Mouse (Mus musculus) kidney, postnatal 25 days (tissue): Measurements from ENCODE around the gene Zbtb18.
"Not testable (repeated sequence)": the region's sequence is repeated elsewhere in the genome, so short reads cannot be mapped to it uniquely, and the experiment has no call there.

Experiments
- DNase-seq, 2 experiments: peaks; one replicate each; pipeline ENCODE4 v3.0.0; 2021; ENCODE audit warnings: mixed read lengths in 2 of 2

The Zbtb18 gene

DNA sequence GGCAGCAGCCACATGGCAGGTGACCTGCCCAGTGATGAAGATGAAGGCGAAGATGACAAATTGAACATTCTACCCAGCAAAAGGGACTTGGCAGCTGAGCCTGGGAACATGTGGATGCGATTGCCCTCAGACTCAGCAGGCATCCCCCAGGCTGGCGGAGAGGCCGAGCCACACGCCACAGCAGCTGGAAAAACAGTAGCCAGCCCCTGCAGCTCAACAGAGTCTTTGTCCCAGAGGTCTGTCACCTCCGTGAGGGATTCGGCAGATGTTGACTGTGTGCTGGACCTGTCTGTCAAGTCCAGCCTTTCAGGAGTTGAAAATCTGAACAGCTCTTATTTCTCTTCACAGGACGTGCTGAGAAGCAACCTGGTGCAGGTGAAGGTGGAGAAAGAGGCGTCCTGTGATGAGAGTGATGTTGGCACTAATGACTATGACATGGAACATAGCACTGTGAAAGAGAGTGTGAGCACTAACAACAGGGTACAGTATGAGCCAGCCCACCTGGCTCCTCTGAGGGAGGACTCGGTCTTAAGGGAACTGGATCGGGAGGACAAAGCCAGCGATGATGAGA lies 5.5 kb downstream of the Zbtb18 start:
- DNase-seq, result no peak

DNA sequence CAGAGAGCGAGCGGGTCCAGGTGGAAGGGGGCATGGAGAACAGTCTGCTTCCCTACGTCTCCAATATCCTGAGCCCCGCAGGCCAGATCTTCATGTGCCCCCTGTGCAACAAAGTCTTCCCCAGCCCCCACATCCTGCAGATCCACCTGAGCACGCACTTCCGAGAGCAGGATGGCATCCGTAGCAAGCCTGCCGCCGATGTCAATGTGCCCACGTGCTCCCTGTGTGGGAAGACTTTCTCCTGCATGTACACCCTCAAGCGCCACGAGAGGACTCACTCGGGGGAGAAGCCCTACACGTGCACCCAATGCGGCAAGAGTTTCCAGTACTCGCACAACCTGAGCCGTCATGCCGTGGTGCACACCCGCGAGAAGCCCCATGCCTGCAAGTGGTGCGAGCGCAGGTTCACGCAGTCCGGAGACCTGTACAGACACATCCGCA lies 6.0 kb downstream of the Zbtb18 start:
- no peak for DNase-seq

DNA sequence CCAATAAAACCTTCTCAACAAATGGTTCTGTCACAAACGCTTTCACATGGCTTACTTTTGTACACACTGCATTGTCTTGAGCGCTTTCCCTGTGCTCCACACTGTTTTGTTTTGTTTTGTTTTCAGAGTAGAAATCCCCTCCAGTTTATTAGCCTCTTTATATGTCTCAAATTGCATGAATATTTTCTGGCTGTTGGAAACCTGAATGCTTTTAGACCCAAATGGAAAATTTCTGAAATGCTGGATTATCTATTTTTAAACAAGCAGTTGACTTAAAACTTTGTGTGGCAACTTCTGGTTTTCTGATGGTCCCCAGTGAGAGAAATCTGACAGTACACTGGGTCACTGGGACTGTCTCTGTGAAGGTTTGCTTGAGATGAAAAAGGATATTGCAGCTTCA lies 6.8 kb downstream of the Zbtb18 start:
- DNase-seq, result no peak

DNA sequence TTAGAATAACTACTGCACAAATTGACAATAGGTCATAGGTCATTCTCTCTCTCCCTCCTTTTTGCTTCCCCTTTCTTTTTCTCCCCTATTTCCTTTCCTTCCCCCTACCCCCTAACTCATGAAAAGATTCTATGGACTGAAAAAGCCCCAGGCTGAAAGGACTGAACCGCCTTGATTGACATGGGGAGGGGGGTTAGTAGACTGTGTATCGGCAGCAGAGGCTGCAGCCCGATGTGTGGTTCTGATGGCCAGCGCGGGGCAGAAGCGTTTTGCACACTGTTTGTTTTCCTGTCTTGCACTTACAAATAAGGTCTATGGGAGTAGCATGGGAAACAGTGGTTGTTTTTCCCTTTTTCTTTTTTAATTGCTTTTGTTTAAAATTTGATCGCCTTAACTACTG lies 7.7 kb downstream of the Zbtb18 start:
- not testable (repeated sequence) for DNase-seq

DNA sequence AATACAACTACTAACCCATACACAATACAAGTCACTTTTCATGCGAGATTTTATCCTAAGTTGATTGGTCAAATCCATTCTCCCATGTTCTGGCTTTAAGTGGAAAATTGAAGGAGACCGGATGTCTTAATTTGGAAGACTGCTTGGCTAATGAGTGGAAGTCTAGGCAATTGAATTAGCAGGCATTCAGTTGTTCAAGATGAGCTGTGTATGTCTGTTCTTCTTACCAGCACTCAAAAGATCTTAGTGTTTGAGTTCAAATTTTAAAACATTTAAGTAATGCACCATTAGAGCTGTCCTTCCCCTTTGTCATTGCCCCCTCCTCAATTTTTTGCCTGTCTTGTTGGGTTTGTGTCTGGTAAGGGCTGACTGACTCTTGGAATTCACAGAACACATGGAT lies 8.9 kb downstream of the Zbtb18 start:
- no peak for DNase-seq

DNA sequence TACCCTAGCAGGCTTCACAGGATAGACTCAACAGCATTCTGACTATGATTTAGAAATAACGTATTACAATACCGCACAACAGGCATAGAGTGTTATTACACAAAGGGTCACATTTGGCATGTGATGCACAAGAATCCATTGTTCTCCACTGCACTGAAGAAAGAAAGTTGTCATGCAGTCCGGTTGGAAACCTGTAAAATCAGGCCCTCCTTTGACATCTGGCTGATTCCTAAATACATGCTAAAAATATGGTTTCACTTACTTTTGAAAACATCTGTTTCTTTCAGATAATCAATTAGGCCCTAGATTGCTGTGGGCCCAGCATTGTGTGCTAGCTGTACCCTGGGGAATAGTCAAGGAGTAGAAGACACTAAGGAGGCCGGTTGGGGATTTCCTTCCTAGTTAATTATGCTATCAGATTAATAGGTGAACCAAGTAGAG lies 9.9 kb downstream of the Zbtb18 start:
- DNase-seq, result no peak

DNA sequence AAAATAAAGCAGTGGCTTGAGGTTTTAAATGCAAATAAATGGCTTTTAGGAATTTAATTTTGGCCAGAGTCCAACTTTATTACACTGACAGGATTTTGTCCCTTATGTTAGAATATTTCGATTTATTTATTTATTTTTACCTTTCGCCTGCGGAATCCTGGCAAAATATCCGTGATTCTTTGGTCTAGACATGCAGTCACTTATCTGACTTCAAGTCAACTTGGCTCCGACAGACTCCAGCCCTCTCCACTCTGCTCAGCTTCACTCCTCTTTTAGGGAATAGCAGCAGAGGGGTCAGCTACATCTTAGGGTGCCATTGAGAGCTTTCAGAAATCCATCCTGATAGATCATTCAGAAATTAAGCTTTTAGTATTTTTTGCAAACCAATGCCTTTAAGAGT lies 10.8 kb downstream of the Zbtb18 start:
- DNase-seq, result no peak

DNA sequence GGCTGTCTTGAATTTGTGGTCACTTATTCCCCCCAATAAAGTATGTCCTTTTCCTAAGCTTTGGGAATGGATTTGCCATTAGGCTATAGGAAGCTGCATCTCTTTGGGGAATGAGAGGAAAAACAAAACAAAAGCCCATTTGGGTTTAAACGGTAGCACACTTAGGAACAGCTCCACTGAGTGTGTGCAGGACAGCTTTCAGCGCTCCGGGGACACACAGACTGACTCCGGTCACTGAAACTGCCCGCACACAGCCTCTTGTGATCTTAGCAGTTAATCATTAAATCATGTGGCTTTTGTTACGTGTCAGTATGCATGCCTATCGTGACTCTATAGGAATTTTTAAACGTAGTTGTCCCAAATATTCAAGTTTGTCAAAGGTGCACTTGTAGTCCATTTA lies 11.7 kb downstream of the Zbtb18 start:
- peak; percentile 31 to 56 for DNase-seq

DNA sequence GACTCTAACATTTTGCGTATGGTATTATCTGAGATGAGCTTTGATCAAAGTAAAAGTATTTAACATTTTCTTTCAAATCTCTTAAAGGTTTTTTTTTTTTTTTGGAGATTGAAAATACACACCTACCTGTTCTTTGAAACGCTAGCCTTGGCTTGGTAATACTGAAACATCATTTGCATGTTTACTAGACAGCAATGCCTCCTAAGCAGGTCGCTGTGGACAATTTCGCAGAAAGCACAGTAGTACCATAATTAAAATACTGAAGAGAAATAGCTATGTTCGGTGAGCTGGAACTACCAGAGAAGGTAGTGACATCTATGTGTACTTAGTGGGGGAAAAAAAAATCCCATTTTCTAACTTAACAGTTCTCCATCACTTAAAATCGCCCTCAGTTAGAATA lies 12.3 kb downstream of the Zbtb18 start:
- no peak for DNase-seq

DNA sequence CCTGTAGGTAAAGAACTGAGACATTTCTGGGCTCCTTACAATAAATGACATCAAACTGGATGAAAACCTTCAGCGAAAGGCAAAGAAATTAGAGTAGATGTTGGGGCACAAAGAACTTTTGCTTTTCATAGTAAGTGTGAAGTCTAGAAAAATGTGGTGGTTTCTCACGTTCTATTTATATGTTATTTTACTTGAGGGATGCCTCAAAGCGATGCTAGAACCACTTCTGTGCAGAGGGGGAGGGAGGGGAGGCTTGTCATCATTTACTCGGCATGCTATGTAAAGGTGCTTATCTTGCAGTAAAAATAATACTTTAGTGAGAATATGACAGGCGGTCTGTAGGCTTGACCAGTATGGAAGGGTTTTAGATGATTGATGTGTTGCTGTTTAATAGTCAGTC lies 13.3 kb downstream of the Zbtb18 start:
- DNase-seq, result no peak

DNA sequence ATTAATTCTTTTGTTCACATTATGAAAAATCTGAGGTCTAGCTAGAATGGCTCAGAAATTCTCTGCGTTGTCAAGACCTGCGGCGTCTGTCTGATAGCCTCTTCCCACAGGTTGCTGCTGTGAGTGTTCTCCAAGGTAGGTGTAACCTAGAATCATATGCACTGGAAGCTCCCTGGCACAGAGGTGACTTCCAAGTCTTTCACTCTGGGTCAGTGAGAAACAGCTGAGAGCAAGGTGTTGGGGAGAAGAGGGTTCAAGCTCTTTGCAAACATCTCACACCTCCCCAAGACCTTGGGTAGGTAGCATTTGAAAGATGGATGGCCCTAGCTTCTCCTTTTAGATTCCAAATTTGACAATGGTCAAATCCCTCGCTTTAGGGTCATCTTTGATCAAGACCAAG lies 14.1 kb downstream of the Zbtb18 start:
- DNase-seq, result no peak

DNA sequence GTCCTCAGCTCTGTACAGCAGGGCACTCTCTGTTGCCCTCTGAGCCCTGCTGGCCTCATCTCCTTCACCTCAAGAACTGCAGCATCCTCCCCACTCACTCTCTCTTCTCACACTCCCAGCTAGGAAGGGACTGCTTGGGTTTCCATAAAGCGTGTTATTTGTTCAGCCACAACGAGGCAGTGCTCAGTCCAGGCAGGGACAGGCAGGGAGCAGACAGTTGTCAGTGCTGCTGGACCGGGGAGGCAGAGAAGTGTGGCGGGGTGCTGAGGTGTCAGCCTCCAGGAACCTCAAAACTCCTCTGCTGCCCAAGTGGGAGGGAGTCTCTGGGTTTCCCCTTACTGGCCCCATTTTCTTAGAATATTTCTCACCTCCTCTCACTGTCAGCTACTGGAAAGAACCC lies 14.6 kb downstream of the Zbtb18 start:
- no peak for DNase-seq

DNA sequence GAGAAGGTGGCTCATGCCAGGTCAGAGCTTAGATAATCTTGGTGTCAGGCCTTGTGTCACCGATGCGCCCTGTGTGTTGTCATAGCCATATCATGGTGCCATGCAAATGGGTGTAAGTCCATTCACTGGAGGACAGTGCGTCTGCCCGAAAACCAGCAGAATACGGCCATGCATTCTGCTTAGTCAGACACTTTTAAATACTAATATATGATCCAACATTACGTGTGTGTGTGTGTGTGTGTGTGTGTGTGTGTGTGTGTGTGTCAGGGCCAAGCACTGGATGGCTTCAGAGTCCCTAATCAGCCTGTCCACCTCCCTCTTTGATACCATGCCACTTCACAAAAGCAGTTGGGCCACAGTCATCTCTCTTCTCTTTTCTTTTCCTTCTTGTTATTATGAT lies 15.8 kb downstream of the Zbtb18 start:
- no peak for DNase-seq

DNA sequence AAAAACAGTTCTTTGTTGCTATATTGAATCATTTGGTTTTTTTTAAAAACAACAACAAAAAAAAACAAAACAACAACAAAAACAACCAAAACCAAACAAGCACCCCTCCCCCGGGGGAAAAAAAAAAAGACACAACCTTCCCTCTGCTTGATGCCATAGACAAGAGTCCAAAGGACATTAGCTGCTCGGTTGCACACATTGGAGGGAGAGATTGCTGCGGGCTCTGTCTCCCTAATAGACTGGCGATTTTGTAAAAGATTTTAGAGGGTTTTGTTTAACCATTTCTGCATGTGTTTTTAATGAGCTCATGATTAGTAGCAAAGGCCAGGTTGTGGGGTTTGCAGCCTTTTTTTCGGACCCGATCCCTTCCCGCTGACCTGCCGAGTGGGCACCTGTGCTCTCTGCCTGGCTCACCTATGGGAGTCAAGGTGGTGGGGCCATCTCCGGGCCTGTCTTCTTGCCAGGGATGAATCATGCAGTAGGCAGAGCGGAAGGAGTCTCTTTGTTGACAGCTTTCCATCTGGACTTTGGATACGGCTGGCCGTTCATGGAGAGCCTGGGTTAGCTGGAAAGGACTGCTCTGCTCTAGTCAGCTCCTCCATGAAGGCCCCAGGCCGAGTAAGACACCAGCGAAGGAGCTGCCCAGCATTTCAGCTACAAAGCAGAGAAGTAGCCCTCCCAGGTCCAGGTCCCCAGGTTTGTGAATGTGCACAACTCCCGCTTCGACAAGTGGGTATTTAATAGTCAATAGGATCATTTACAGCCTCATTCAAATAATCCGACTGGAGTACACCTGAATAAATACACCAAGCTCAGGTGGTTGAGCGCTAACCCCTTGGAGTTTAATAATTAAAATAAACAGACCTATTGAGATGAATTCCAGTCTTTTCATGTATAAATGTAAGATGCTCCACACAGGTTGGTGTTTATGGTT lies 16.6 kb downstream of the Zbtb18 start:
- peak; percentile 75 to 89 for DNase-seq

DNA sequence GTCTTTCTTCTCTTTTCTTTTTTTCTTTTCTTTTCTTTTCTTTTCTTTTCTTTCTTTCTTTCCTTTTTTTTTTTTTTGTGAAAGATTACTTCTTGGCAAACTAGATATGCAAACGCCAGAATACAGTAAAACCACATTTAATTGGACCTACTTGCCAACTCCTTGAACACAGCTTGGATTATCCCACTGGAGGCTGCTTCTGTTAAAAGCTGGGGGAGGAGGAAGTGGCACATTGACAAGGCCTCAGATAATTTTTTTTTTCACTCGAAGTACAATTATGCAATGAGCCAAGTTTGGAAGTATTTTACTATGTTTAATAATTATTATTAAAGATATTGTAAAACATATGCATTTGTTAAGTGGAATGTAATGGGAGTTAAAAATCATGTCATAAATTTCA lies 17.4 kb downstream of the Zbtb18 start:
- DNase-seq, result no peak

DNA sequence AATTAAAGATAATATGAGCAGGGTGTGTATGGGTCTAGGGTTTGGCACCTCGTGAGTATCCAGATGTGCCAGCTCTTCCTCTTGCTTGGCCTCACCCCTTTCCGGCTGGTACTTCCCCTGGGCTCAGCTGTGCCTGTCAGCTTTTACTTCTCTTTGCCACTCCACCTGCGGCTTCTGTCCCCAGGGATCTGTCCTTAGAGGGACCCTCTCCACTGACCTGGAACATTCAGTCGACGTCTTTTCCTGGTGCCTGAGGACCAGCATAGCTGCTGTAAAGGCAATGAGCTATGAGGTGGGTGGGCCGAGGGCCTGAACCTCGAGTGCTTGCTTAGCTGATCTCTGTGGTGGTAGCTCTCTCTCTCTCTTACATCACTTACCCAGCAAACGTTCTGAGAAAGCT lies 25.0 kb downstream of the Zbtb18 start:
- no peak for DNase-seq

DNA sequence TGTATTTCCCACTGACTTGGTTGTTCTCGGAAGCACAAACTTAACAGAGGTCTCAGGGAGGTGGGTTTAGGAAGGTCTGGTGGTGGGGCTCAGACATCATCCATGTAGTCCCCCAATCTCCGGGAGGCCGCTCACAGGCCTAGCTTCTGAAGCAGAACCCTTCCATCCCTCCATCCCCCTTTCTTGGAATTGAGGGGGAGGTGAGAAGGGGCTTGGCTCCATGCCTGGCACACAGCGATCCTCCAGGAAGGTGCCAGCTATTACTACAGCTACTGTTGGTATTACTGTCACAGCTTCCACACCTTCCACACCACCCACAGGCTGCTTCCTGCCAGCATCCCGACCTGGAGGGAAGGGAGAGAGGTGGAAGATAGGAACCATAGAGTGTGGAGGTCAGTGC lies 26.3 kb downstream of the Zbtb18 start:
- no peak for DNase-seq

DNA sequence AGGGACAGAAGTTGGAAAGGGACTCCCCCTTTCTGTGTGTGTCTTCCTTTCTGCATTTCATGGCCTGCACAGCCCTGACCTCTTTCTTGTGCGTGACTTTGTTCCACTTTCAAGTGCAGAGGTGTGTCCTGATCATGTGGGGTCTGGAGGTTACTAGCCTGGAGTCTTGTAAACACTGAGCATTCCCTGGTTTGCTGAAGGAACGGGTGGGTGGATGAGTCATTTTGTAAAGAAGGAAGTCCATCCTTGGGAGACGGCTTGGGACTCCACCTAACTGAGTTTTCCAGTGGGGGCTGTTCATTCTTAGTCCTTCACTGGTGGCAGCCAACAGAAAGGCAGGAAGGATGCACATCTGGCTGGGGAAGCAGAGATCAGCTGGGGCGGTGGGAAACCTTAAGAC lies 27.9 kb downstream of the Zbtb18 start:
- DNase-seq, result no peak

DNA sequence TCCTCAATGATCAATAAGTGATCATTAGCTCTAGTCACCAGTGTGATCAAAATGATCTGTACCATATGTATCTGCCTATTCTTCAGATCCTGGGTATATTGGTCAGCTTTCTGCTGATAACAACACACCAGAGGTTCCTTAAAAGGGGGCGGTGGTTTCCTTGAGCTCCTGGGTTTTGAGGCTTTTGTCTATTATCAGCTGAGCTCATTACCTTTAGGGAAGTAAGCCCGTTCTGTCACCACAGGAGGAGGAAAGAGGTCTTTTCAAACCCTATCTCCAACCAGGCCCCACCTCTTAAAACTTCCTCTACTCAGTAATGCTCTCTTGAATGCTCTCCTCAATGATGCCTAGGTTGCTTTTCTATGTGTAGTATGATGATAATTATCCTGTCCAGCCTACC lies 28.8 kb downstream of the Zbtb18 start:
- no peak for DNase-seq

DNA sequence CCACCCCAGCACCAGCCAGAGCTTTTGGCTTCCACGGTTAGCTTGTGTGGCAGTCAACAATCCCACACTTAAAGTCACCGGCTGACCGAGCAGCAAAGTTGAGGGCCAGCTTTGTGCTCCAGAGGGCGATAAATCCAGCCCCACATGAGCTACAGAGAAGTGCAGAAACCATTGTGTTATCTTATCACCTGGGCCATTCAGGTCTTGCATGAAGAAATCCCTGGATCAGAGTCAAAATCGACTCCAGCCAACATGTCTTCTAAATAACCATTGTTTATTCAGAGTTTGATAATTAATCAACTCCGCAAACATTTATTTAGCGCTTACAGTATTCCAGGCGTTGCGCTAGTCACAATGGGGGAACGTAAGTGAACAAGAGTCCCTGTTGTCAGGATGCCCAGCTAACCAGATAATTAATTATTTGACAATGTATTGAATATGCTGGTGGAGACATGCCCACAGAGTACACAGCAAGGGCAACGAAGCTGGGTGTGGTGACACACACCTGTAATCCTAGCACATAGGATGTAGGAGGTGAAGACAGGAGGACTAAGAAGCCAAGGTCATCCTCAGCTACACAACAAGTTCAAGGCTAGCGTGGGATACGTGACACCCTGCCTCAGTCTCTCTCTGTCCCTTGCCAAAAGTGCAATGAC lies 33.5 kb downstream of the Zbtb18 start:
- DNase-seq, result no peak

DNA sequence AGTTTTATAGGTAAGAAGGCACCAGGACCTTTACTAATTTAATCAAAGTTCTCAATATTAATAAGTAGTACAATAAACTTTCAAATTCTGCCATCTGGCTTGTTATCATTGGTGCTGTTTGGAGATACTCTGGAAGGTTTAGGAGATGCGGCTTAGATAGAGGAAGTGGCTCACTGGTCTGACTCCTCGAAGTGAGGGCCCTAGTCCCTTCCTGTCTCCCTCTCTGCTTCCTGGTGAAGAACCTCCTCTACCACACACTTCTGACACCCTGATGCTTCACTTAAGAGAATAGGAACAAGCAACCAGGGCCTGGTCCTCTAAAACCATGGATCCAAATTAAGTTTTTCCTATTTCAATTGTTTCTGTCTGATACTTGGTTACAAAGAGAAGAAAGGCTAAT lies 36.4 kb downstream of the Zbtb18 start:
- DNase-seq, result no peak

DNA sequence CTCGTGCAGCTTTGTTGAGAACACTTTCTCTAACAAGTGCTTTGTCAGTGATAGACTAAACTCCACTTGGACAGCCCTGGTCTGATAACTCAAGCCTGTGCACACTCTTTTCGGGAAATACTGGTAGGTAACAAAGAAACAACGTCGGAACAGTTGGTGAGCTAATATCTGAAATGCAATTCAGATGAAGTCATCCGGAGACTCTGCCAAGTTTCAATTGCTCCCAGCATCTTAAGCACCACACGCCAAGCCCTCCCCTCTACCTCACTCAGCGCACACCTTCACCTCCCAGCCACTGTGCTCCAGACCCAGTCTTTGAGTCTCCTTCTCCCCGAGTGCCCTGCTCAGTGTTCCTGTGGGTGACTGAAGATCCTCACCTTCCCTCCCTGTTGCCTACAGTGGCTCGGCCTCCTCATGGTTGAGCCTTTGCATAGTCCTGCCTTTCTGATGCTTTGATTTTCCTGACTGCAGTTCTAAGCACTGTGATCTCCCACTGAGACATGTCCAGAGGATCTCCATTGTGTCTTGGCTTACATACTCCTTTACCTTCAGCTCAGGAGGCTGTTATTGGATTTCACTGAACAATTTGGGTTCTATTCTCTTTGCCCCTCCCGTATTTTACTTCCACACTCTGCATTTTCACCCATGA lies 37.3 kb downstream of the Zbtb18 start:
- DNase-seq, result no peak

DNA sequence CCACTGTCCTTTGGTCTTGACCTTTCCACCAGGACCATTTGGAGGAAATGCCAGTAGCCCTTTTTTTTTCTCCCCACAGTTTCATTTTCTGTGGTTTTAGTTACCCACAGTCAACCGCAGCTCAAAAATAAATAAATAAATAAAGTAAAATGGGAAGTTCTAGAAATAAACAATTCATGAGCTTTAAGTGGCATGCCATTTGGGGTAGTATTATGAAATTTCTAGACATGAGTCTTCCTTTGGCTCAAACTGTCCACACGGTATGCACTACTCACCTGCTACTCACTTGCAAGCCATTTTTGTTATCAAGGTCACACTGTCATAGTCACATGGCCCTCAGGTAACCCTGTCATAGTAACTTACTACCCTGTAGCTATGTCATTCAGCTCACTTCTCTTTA lies 41.5 kb downstream of the Zbtb18 start:
- no peak for DNase-seq

DNA sequence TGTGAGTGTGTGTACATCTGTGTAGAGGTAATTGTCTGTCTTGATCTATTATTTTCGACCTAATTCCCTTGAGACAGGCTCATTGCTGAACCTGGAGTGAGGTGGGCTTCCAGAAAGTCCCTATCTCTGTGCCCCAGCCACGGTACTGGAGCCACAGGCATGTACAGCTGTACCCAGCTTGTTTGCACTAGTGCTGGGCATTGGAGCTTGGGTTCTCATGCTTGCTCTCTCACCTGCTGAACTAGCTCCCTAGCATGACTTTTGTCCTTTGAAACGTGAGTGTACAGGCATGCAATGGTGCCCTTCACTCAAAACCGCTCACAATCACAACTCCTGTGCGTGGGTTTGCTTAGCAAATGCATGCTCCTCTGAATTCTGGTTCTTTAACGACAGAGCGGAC lies 42.1 kb downstream of the Zbtb18 start:
- DNase-seq, result no peak
